In genomic region chr7:45739162-45739763, GRCm38 (mm10) we compare ENCODE assay signal across 8 mouse cellular contexts. TPM values are rescaled to one million over a fixed set of nuclear protein-coding genes. Genes with fewer than 3 reads are reported as not detected.
DNase-seq lines count a peak whose midpoint lies in the region; ATAC-seq and TF ChIP-seq lines count a peak whose summit lies in the region.
"Had no signal": no experiment of that assay in that cellular context is flagged by ENCODE, and none has a peak within 500 bp of the region (broad histone marks: within the 10 kb centered on the region; RNA-seq: fewer than 3 reads in every experiment).

No protein-coding gene starts in this region.

- no peak overlapping the region for H3K4me3 ChIP-seq in forebrain, embryonic 14.5 days (ENCODE audit: low read depth, low read length)
- no peak overlapping the region for H3K4me3 ChIP-seq in left cerebral cortex, adult 2 months
- H3K4me3 ChIP-seq: myocyte had no signal

- TF ChIP-seq CTCF in left cerebral cortex, adult 2 months (IDR thresholded peaks at IDR 0.05), result peak; percentile 82

- H3K4me2 ChIP-seq in forebrain, embryonic 14.5 days (ENCODE audit: low read length), result no peak overlapping the region

- intact Hi-C loops in left cerebral cortex, adult 2 months (cut with DNase I), result loop anchor here (1.0 to 2.0 kb wide), 4 partner anchors 62 to 270 kb away; partner anchors contain the start of gene Kdelr1

- no peak overlapping the region for H3K9ac ChIP-seq in forebrain, embryonic 14.5 days (ENCODE audit: low read length)

- H3K27ac ChIP-seq in forebrain, embryonic 14.5 days (ENCODE audit: low read depth, low read length), result no peak overlapping the region
- H3K27ac ChIP-seq in left cerebral cortex, adult 2 months, result no peak overlapping the region

- no peaks in the 10 kb centered on the region for H3K9me3 ChIP-seq in forebrain, embryonic 14.5 days (replicated peaks; ENCODE audit: control insufficient read depth, low read length)

- no peaks in the 10 kb centered on the region for H3K4me1 ChIP-seq in forebrain, embryonic 14.5 days (ENCODE audit: control insufficient read depth, insufficient read depth, low read length)

- no peaks in the 10 kb centered on the region for H3K36me3 ChIP-seq in forebrain, embryonic 14.5 days (ENCODE audit: control insufficient read depth, insufficient read depth, low read length)

- ATAC-seq in forebrain, embryonic 14.5 days, result peak; percentile 92

- peak; percentile 86 for DNase-seq in T-cell, adult 2 months (ENCODE audit: low spot score)
- DNase-seq in cerebellum, adult 11-12 months, result peak; percentile 75
- peak; percentile 94 for DNase-seq in forebrain, embryonic 14.5 days (ENCODE audit: low spot score)
- peak; percentile 98 for DNase-seq in induced T-regulatory cell, adult 2 months (ENCODE audit: low read depth)
- peak; percentile 82 to 84 for DNase-seq in left cerebral cortex, adult 2 months (ENCODE audit: extremely low spot score in 1 of 2, low spot score in 2 of 2)
- DNase-seq in mesoderm, embryonic 11.5 days (ENCODE audit: low read depth, low spot score), result peak; percentile 90
- DNase-seq in right cerebral cortex, postnatal 4 days, result peak; percentile 91

- WGBS in forebrain, embryonic 14.5 days, result 7% methylated on average over 9 of the region's 9 CpGs

- no peaks in the 10 kb centered on the region for H3K27me3 ChIP-seq in forebrain, embryonic 14.5 days (replicated peaks; ENCODE audit: control insufficient read depth, insufficient read depth, low read length)

RNA-seq across cellular contexts. Expression of gene Spaca4, which starts 13.7 kb away (rescaled TPM):
- not detected in 2 replicates for polyA plus RNA-seq in forebrain, embryonic 14.5 days (2014; fragmentation: Nextera tagmentation; extraction: Ambion mirVana)
- total RNA-seq in left cerebral cortex, adult 2 months (2021), result not detected
- polyA plus RNA-seq: myocyte had no signal

RNA-seq across cellular contexts. Expression of gene Fam83e, which starts 18.3 kb away (rescaled TPM):
- polyA plus RNA-seq in forebrain, embryonic 14.5 days (2014; fragmentation: Nextera tagmentation; extraction: Ambion mirVana), result 0.11 and 0.15 TPM in 2 replicates
- total RNA-seq in left cerebral cortex, adult 2 months (2021), result under 1 TPM; 0.37 to 0.41 TPM

RNA-seq across cellular contexts. Expression of gene Sphk2, which starts 21.5 kb away (rescaled TPM):
- polyA plus RNA-seq in forebrain, embryonic 14.5 days (2014; fragmentation: Nextera tagmentation; extraction: Ambion mirVana), result 16.3 and 19.7 TPM in 2 replicates
- total RNA-seq in left cerebral cortex, adult 2 months (2021), result 10 to 100 TPM; 30.8 to 34.4 TPM

RNA-seq across cellular contexts. Expression of gene Rpl18, which starts 24.0 kb away (rescaled TPM):
- 727 and 966 TPM in 2 replicates for polyA plus RNA-seq in forebrain, embryonic 14.5 days (2014; fragmentation: Nextera tagmentation; extraction: Ambion mirVana)
- total RNA-seq in left cerebral cortex, adult 2 months (2021), result 100 to 1,000 TPM; 318 to 325 TPM

RNA-seq across cellular contexts. Expression of gene Dbp, which starts 34.4 kb away (rescaled TPM):
- 3.6 and 3.7 TPM in 2 replicates for polyA plus RNA-seq in forebrain, embryonic 14.5 days (2014; fragmentation: Nextera tagmentation; extraction: Ambion mirVana)
- total RNA-seq in left cerebral cortex, adult 2 months (2021), result 100 to 1,000 TPM in 1 of 2 experiments, 10 to 100 TPM in 1; 60.3 to 104 TPM
